Mouse (Mus musculus): ENCODE data around the gene Nmrk2. TPM values are rescaled to one million over a fixed set of nuclear protein-coding genes. Genes with fewer than 3 reads are reported as not detected.

Nmrk2 gene
- polyA plus RNA-seq, 1 experiment from 2014 or later: not detected

DNA sequence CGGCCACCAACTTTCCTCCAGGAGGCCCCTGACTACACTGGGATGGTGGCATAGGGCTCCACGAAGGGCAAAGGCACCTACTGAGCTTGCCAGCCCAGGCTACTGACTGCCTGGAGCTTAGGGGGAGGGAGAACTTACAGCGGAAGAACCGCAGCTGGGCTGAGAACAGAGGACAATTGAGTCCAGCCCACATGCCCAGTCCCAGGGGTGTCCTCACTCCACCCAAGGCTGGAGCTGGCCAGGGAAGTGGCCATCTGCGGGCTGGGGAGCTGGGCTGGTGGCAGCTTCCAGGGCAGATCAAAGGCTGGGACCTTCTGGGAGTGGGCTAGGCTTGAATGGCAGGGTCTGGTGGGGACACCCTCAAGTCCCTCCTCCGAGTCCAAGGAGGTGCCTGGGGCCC, 47.1 kb downstream of the Nmrk2 start:
- no peaks in the 10 kb centered on the region for H3K4me1 ChIP-seq (replicated peaks)
- no peaks in the 10 kb centered on the region for H3K9me3 ChIP-seq
- H3K27me3 ChIP-seq: no peaks in the 10 kb centered on the region
- peaks cover 83% of the 10 kb centered on the region for H3K36me3 ChIP-seq
- H3K4me2 ChIP-seq: no peak overlapping the region
- H3K4me3 ChIP-seq (replicated peaks): no peak overlapping the region
- ATAC-seq (ENCODE audit: insufficient number of reproducible peaks, insufficient read depth, low FRiP score, low TSS enrichment, low read depth): no peak
- 78% methylated on average over 6 of the region's 6 CpGs for WGBS
- no peak overlapping the region for H3K9ac ChIP-seq (replicated peaks)
- H3K27ac ChIP-seq: peak overlapping the region; percentile 50; the same call in 1 of the 2 replicates

DNA sequence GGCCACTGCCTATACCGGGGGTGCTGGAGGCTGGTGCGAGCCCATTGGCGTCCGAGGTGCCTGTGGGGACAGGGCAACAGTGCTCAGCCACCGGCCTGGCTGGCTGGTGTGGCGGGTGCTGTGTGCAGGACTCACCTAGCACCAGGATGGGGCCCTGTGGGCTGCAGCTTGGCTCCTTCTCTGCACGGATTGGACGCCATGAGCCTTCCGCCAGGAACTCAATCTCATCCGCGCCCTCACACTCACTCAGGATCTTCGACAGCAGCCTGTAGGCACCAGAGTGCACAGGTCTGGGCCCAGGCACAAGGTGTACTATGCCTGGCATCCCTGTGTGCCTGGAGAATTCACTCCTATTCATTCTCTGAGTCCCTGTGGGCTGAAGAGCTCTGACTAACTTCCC, 47.5 kb downstream of the Nmrk2 start:
- Histone ChIP-seq H3K27me3 (no peaks in the 10 kb centered on the region), H3K4me2 (no peak overlapping the region), H3K4me1 (replicated peaks) (no peaks in the 10 kb centered on the region), H3K36me3 (peaks cover 86% of the 10 kb centered on the region), H3K4me3 (replicated peaks) (no peak overlapping the region), H3K27ac (peak overlapping the region; percentile 50; the same call in 1 of the 2 replicates), H3K9me3 (no peaks in the 10 kb centered on the region), H3K9ac (replicated peaks) (no peak overlapping the region)
- WGBS: 93% methylated on average over 12 of the region's 12 CpGs
- no peak for ATAC-seq (ENCODE audit: insufficient number of reproducible peaks, insufficient read depth, low FRiP score, low TSS enrichment, low read depth)

DNA sequence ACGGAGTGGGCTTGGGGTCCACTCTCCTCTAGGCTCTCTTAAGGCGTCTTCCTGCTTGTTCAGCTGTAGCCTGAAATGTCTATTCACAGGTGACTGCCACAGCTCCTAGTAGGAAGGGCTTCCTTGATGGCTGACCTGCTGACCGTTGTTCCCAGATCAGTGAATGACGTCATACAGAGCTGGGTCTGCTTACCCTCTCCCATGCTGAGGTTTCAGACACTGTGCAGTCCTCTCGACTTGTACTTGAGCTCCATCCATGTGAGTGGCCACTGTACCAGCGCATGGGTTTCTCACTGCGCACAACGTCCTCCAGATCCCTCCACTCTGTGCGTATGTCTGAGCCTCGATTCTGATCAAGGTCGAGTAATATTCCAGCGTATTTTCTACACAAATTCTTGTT, 49.2 kb downstream of the Nmrk2 start:
- H3K27me3 ChIP-seq: no peaks in the 10 kb centered on the region
- H3K9me3 ChIP-seq: no peaks in the 10 kb centered on the region
- no peak overlapping the region for H3K4me3 ChIP-seq (replicated peaks)
- H3K4me2 ChIP-seq: no peak overlapping the region
- no peak overlapping the region for H3K9ac ChIP-seq (replicated peaks)
- H3K4me1 ChIP-seq (replicated peaks): no peaks in the 10 kb centered on the region
- peak overlapping the region; percentile 50; the same call in 1 of the 2 replicates for H3K27ac ChIP-seq
- ATAC-seq (ENCODE audit: insufficient number of reproducible peaks, insufficient read depth, low FRiP score, low TSS enrichment, low read depth): no peak
- H3K36me3 ChIP-seq: peaks cover 86% of the 10 kb centered on the region
- 78% methylated on average over 12 of the region's 12 CpGs for WGBS

DNA sequence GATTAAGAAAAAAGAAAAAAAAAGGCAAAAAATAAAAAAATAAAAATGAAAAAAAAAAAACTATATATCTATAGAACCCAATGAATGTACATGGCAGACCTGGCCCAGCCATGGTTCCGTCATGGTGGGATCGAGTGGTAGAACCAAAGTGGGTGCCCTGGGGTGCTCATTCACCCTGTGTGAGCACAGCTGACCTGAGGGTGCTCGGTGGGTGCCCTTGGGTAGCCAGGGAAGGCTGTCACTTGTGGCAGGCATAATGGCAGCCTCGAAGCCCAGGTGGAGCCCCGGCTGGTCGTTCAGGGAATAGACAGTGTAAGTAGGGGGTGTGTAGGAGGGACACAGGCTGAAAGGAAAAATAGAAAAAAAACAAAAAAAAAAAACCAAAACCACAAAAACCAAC, 50.6 kb downstream of the Nmrk2 start:
- Histone ChIP-seq H3K9me3 (no peaks in the 10 kb centered on the region), H3K9ac (replicated peaks) (no peak overlapping the region), H3K4me1 (replicated peaks) (no peaks in the 10 kb centered on the region), H3K4me2 (no peak overlapping the region), H3K27ac (no peak overlapping the region), H3K27me3 (no peaks in the 10 kb centered on the region), H3K36me3 (peaks cover 86% of the 10 kb centered on the region), H3K4me3 (replicated peaks) (no peak overlapping the region)
- no peak for ATAC-seq (ENCODE audit: insufficient number of reproducible peaks, insufficient read depth, low FRiP score, low TSS enrichment, low read depth)
- WGBS: 78% methylated on average over 6 of the region's 6 CpGs

Other genes with a start within 250 kb of the Nmrk2 start
- gene Gng7, start 187.1 kb downstream of the Nmrk2 start, polyA plus RNA-seq (2016; fragmentation: Nextera tagmentation; extraction: Ambion mirVana): 6.2 and 6.4 TPM in 2 replicates
- 0.33 TPM in 1 of 2 replicates, not detected in the other for gene Diras1, start 176.4 kb downstream of the Nmrk2 start, polyA plus RNA-seq (2016; fragmentation: Nextera tagmentation; extraction: Ambion mirVana)
- 17.0 and 17.6 TPM in 2 replicates for gene Slc39a3, start 164.6 kb downstream of the Nmrk2 start, polyA plus RNA-seq (2016; fragmentation: Nextera tagmentation; extraction: Ambion mirVana)
- gene Sgta, start 141.9 kb downstream of the Nmrk2 start, polyA plus RNA-seq (2016; fragmentation: Nextera tagmentation; extraction: Ambion mirVana): 225 and 235 TPM in 2 replicates
- 68.1 and 68.3 TPM in 2 replicates for gene Thop1, start 132.0 kb downstream of the Nmrk2 start, polyA plus RNA-seq (2016; fragmentation: Nextera tagmentation; extraction: Ambion mirVana)
- gene Creb3l3, start 103.2 kb downstream of the Nmrk2 start, polyA plus RNA-seq (2016; fragmentation: Nextera tagmentation; extraction: Ambion mirVana): 0.45 and 0.61 TPM in 2 replicates
- 220 and 229 TPM in 2 replicates for gene Map2k2, start 96.1 kb downstream of the Nmrk2 start, polyA plus RNA-seq (2016; fragmentation: Nextera tagmentation; extraction: Ambion mirVana)
- gene Zbtb7a, start 66.8 kb downstream of the Nmrk2 start, polyA plus RNA-seq (2016; fragmentation: Nextera tagmentation; extraction: Ambion mirVana): 19.0 and 19.7 TPM in 2 replicates
- gene Pias4, start 34.1 kb downstream of the Nmrk2 start, polyA plus RNA-seq (2016; fragmentation: Nextera tagmentation; extraction: Ambion mirVana): 57.7 and 62.1 TPM in 2 replicates
- 524 and 544 TPM in 2 replicates for gene Eef2, start 25.4 kb downstream of the Nmrk2 start, polyA plus RNA-seq (2016; fragmentation: Nextera tagmentation; extraction: Ambion mirVana)
- 64.2 and 65.7 TPM in 2 replicates for gene Dapk3, start 19.0 kb downstream of the Nmrk2 start, polyA plus RNA-seq (2016; fragmentation: Nextera tagmentation; extraction: Ambion mirVana)
- gene 4930442H23Rik, start 18.2 kb downstream of the Nmrk2 start, polyA plus RNA-seq (2016; fragmentation: Nextera tagmentation; extraction: Ambion mirVana): not detected in 2 replicates
- gene Atcay, start 28.8 kb upstream of the Nmrk2 start, polyA plus RNA-seq (2016; fragmentation: Nextera tagmentation; extraction: Ambion mirVana): 0.38 and 0.43 TPM in 2 replicates
- gene Zfr2, start 31.1 kb upstream of the Nmrk2 start, polyA plus RNA-seq (2016; fragmentation: Nextera tagmentation; extraction: Ambion mirVana): 9.9 and 12.1 TPM in 2 replicates
- gene Matk, start 50.9 kb upstream of the Nmrk2 start, polyA plus RNA-seq (2016; fragmentation: Nextera tagmentation; extraction: Ambion mirVana): 4.2 and 4.9 TPM in 2 replicates
- 207 and 217 TPM in 2 replicates for gene Mrpl54, start 64.9 kb upstream of the Nmrk2 start, polyA plus RNA-seq (2016; fragmentation: Nextera tagmentation; extraction: Ambion mirVana)
- 48.8 and 53.1 TPM in 2 replicates for gene Apba3, start 64.9 kb upstream of the Nmrk2 start, polyA plus RNA-seq (2016; fragmentation: Nextera tagmentation; extraction: Ambion mirVana)
- gene Tjp3, start 89.5 kb upstream of the Nmrk2 start, polyA plus RNA-seq (2016; fragmentation: Nextera tagmentation; extraction: Ambion mirVana): 3.2 and 3.6 TPM in 2 replicates
- 63.9 and 68.5 TPM in 2 replicates for gene Pip5k1c, start 90.9 kb upstream of the Nmrk2 start, polyA plus RNA-seq (2016; fragmentation: Nextera tagmentation; extraction: Ambion mirVana)
- gene Cactin, start 119.1 kb upstream of the Nmrk2 start, polyA plus RNA-seq (2016; fragmentation: Nextera tagmentation; extraction: Ambion mirVana): 57.7 and 58.7 TPM in 2 replicates
- gene Tbxa2r, start 126.7 kb upstream of the Nmrk2 start, polyA plus RNA-seq (2016; fragmentation: Nextera tagmentation; extraction: Ambion mirVana): 2.2 and 2.6 TPM in 2 replicates
- 0.05 TPM in 1 of 2 replicates, not detected in the other for gene Gipc3, start 141.2 kb upstream of the Nmrk2 start, polyA plus RNA-seq (2016; fragmentation: Nextera tagmentation; extraction: Ambion mirVana)
- 122 TPM in 2 replicates for gene Hmg20b, start 148.4 kb upstream of the Nmrk2 start, polyA plus RNA-seq (2016; fragmentation: Nextera tagmentation; extraction: Ambion mirVana)
- 12.5 and 13.3 TPM in 2 replicates for gene Mfsd12, start 155.4 kb upstream of the Nmrk2 start, polyA plus RNA-seq (2016; fragmentation: Nextera tagmentation; extraction: Ambion mirVana)
- gene 4930404N11Rik, start 163.8 kb upstream of the Nmrk2 start, polyA plus RNA-seq (2016; fragmentation: Nextera tagmentation; extraction: Ambion mirVana): 0.76 and 0.79 TPM in 2 replicates
- gene Fzr1, start 176.5 kb upstream of the Nmrk2 start, polyA plus RNA-seq (2016; fragmentation: Nextera tagmentation; extraction: Ambion mirVana): 136 and 137 TPM in 2 replicates
- 71.9 and 74.6 TPM in 2 replicates for gene Dohh, start 182.4 kb upstream of the Nmrk2 start, polyA plus RNA-seq (2016; fragmentation: Nextera tagmentation; extraction: Ambion mirVana)
- 3.3 and 3.8 TPM in 2 replicates for gene Gm48551, start 182.4 kb upstream of the Nmrk2 start, polyA plus RNA-seq (2016; fragmentation: Nextera tagmentation; extraction: Ambion mirVana)
- gene Gm48552, start 187.0 kb upstream of the Nmrk2 start, polyA plus RNA-seq (2016; fragmentation: Nextera tagmentation; extraction: Ambion mirVana): 1.1 and 3.1 TPM in 2 replicates
- 2.9 and 3.0 TPM in 2 replicates for gene Smim24, start 191.0 kb upstream of the Nmrk2 start, polyA plus RNA-seq (2016; fragmentation: Nextera tagmentation; extraction: Ambion mirVana)